Mouse (Mus musculus): ENCODE data around the gene Wdr62. TPM values are rescaled to one million over a fixed set of nuclear protein-coding genes. Genes with fewer than 3 reads are reported as not detected.

Gene Wdr62
- polyA plus RNA-seq, 1 experiment = 14.8 TPM

GRCm38 (mm10) chr7:30321539-30322284 is 41.5 kb upstream of the Wdr62 start, which contains the start of gene E130208F15Rik:
Gene E130208F15Rik, plus strand, starts transcription at chr7:30321740.
- 0 out of 2 replicates have a peak, but pooled peaks cover 3% of the 10 kb centered on the region for H3K9me3 ChIP-seq (ENCODE audit: control insufficient read depth, low read length)
- H3K36me3 ChIP-seq (ENCODE audit: control insufficient read depth) = no peaks in the 10 kb centered on the region; the same call in 1 of the 2 replicates
- no peaks in the 10 kb centered on the region for H3K27me3 ChIP-seq (ENCODE audit: control insufficient read depth)
- peak within 1 kb of the TSS; percentile 82 for H3K4me3 ChIP-seq (replicated peaks)
- peaks cover 34% of the 10 kb centered on the region for H3K4me1 ChIP-seq (ENCODE audit: control insufficient read depth)
- TF ChIP-seq TAL1 (IDR thresholded peaks at IDR 0.05; ENCODE audit: low read length) (no peak), GATA1 (IDR thresholded peaks at IDR 0.05; ENCODE audit: low read length) (no peak)

GRCm38 (mm10) chr7:30320946-30321345 is 40.7 kb upstream of the Wdr62 start:
- no peaks in the 10 kb centered on the region for H3K27me3 ChIP-seq (ENCODE audit: control insufficient read depth)
- TF ChIP-seq TAL1 (IDR thresholded peaks at IDR 0.05; ENCODE audit: low read length) (no peak), GATA1 (IDR thresholded peaks at IDR 0.05; ENCODE audit: low read length) (no peak)
- peak overlapping the region; percentile 82 for H3K4me3 ChIP-seq (replicated peaks)
- 0 out of 2 replicates have a peak, but pooled peaks cover 3% of the 10 kb centered on the region for H3K9me3 ChIP-seq (ENCODE audit: control insufficient read depth, low read length)
- H3K4me1 ChIP-seq (ENCODE audit: control insufficient read depth) = peaks cover 34% of the 10 kb centered on the region
- no peaks in the 10 kb centered on the region; the same call in 1 of the 2 replicates for H3K36me3 ChIP-seq (ENCODE audit: control insufficient read depth)

DNA sequence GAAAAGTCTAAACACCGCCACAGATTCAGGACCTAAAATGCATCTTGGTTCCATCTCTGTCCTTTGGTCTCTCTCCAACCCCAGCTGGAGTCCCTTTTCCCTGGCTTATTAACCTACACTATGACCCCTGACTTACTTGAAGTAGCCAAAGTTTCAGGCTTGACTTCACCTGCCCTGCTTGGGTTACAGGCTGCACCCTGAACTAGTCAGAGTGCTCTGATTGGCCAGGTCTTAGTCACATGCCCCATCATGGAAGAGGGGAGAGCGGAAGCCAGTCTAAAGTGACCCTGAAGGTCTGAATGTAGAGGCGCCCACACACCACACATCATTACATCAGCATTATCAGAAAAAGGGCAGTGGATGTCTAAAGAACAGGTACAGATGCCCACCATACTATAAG is 37.9 kb upstream of the Wdr62 start:
- no peak overlapping the region for H3K4me3 ChIP-seq (replicated peaks)
- no peaks in the 10 kb centered on the region for H3K9me3 ChIP-seq (ENCODE audit: control insufficient read depth, low read length)
- TF ChIP-seq GATA1 (IDR thresholded peaks at IDR 0.05; ENCODE audit: low read length) (no peak), TAL1 (IDR thresholded peaks at IDR 0.05; ENCODE audit: low read length) (no peak)
- no peaks in the 10 kb centered on the region for H3K27me3 ChIP-seq (ENCODE audit: control insufficient read depth)
- H3K36me3 ChIP-seq (ENCODE audit: control insufficient read depth) = no peaks in the 10 kb centered on the region; the same call in 1 of the 2 replicates
- peaks cover 39% of the 10 kb centered on the region for H3K4me1 ChIP-seq (ENCODE audit: control insufficient read depth)

GRCm38 (mm10) chr7:30315559-30316529 is 35.6 kb upstream of the Wdr62 start:
- H3K9me3 ChIP-seq (ENCODE audit: control insufficient read depth, low read length) = no peaks in the 10 kb centered on the region
- peak overlapping the region; percentile 44 for H3K4me3 ChIP-seq (replicated peaks)
- H3K4me1 ChIP-seq (ENCODE audit: control insufficient read depth) = peaks cover 17% of the 10 kb centered on the region
- no peak for TF ChIP-seq TAL1 (IDR thresholded peaks at IDR 0.05; ENCODE audit: low read length)
- no peak for TF ChIP-seq GATA1 (IDR thresholded peaks at IDR 0.05; ENCODE audit: low read length)
- no peaks in the 10 kb centered on the region for H3K27me3 ChIP-seq (ENCODE audit: control insufficient read depth)
- H3K36me3 ChIP-seq (ENCODE audit: control insufficient read depth) = peaks cover 9% of the 10 kb centered on the region; the same call in 1 of the 2 replicates

DNA sequence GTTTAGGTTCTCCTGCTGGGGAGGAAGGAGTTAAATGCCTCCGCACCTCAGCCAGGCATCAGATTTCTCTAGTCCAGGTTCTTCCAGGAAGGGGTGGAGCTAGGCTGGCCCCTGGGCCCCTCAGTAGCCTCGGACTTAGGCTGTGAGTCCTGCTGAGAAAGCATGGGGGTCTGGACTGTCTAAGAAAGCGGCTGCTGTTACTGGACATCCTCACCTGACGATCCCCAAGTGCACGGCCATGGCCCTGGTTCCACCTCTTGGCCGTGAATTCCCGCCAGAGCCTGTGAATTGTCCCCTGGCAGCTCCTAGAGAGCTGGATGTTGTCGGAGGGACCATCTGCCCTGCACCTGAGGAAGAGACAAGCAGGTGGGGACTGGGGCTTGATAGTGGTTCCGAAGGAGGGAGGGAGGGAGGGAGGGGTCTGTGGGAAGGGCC is 34.5 kb upstream of the Wdr62 start, which contains the start of gene Syne4:
Gene Syne4 (plus strand): TSS at position 87 of the 435 bp plus-strand sequence.
- H3K9me3 ChIP-seq (ENCODE audit: control insufficient read depth, low read length) = no peaks in the 10 kb centered on the region
- TF ChIP-seq GATA1 (IDR thresholded peaks at IDR 0.05; ENCODE audit: low read length) = no peak
- TF ChIP-seq TAL1 (IDR thresholded peaks at IDR 0.05; ENCODE audit: low read length) = no peak
- H3K4me3 ChIP-seq (replicated peaks) = peak within 1 kb of the TSS; percentile 47
- H3K4me1 ChIP-seq (ENCODE audit: control insufficient read depth) = peaks cover 11% of the 10 kb centered on the region
- peaks cover 9% of the 10 kb centered on the region; the same call in 1 of the 2 replicates for H3K36me3 ChIP-seq (ENCODE audit: control insufficient read depth)
- no peaks in the 10 kb centered on the region for H3K27me3 ChIP-seq (ENCODE audit: control insufficient read depth)

DNA sequence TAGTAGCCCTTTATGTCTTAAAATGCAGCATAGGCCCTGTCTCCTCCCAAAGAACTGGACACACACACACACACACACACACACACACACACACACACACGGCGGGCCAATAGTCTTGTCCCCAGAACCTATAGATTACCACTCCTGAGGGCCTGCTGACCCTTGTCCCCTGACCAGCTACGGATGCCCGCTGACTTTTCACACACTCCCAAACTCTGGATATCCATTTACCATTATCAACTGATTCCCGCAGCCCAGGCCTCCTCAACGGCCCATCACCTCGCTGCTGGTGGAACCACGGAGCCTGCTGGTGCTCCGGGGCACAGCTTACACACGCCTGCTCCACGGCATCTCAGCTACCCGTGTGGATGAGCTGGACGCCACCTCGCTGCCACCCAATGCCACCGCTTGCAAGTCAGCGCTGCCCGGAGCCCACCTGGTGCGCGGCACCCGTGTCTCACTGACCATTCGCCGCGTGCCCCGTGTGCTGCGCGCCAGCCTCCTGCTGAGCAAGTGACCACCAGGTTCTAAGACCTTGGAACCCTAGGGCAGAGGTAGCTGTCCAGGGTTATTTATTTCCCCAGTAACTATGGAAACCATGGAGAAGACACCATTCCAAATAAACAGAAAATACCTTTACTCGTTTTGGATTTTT is 33.6 kb upstream of the Wdr62 start:
- TF ChIP-seq TAL1 (IDR thresholded peaks at IDR 0.05; ENCODE audit: low read length) (no peak), GATA1 (IDR thresholded peaks at IDR 0.05; ENCODE audit: low read length) (no peak)
- H3K27me3 ChIP-seq (ENCODE audit: control insufficient read depth) = no peaks in the 10 kb centered on the region
- peaks cover 17% of the 10 kb centered on the region for H3K4me1 ChIP-seq (ENCODE audit: control insufficient read depth)
- H3K36me3 ChIP-seq (ENCODE audit: control insufficient read depth) = peaks cover 9% of the 10 kb centered on the region; the same call in 1 of the 2 replicates
- H3K4me3 ChIP-seq (replicated peaks) = peak overlapping the region; percentile 47
- H3K9me3 ChIP-seq (ENCODE audit: control insufficient read depth, low read length) = no peaks in the 10 kb centered on the region

DNA sequence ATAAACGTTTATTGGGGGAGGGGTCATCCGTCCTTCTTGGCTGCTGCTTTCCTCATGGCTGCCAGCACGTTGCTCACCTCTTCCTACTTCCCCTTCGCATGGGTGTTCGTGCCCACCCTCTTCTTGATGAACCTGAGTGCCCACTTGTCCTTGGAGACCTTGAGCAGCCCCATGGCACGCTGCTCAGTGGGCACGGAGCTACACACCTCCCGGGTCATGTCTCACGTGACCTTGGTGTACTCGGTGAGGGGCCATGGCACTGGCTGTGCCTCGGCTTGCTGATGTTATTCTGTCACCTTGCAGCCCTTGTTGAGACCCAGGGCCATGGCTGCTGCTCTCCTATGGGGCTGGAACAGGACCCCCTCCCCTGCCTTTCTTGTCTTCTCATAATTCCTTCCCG is 29.9 kb upstream of the Wdr62 start:
- no peaks in the 10 kb centered on the region for H3K9me3 ChIP-seq (ENCODE audit: control insufficient read depth, low read length)
- no peaks in the 10 kb centered on the region for H3K27me3 ChIP-seq (ENCODE audit: control insufficient read depth)
- H3K4me1 ChIP-seq (ENCODE audit: control insufficient read depth) = peaks cover 29% of the 10 kb centered on the region
- peaks cover 9% of the 10 kb centered on the region; the same call in 1 of the 2 replicates for H3K36me3 ChIP-seq (ENCODE audit: control insufficient read depth)
- H3K4me3 ChIP-seq (replicated peaks) = no peak overlapping the region
- TF ChIP-seq GATA1 (IDR thresholded peaks at IDR 0.05; ENCODE audit: low read length) (no peak), TAL1 (IDR thresholded peaks at IDR 0.05; ENCODE audit: low read length) (no peak)

- Histone ChIP-seq H3K9me3 (ENCODE audit: control insufficient read depth, low read length) (no peaks in the 10 kb centered on the region), H3K27me3 (ENCODE audit: control insufficient read depth) (no peaks in the 10 kb centered on the region), H3K4me1 (ENCODE audit: control insufficient read depth) (peaks cover 27% of the 10 kb centered on the region), H3K36me3 (ENCODE audit: control insufficient read depth) (peaks cover 9% of the 10 kb centered on the region; the same call in 1 of the 2 replicates), H3K4me3 (replicated peaks) (peak overlapping the region; percentile 67)
- no peak for TF ChIP-seq TAL1 (IDR thresholded peaks at IDR 0.05; ENCODE audit: low read length)
- no peak for TF ChIP-seq GATA1 (IDR thresholded peaks at IDR 0.05; ENCODE audit: low read length)
These were observed 29.3 kb upstream of the Wdr62 start for GRCm38 (mm10) chr7:30309395-30310129.
